Mouse (Mus musculus) kidney, adult 2 months (tissue): ENCODE measurements around the gene Spint2.

Experiments used
- CTCF ChIP-seq: fragments of 200-500 bp; conservative IDR thresholded peaks from 2 replicates; pipeline ENCODE4 v1.5.1; 2011; ENCODE audit warnings: low read depth, mild to moderate bottlenecking, control low read depth, low read length, moderate library complexity, mixed read lengths; ENCODE audit not compliant: insufficient read depth, insufficient read length
- POLR2A ChIP-seq: fragments of 200-500 bp; IDR thresholded peaks from one replicate; pipeline ENCODE4 v1.6.1; 2011; ENCODE audit warnings: low read depth, low read length, control low read depth

- TF ChIP-seq CTCF = no peak
- no peak for TF ChIP-seq POLR2A
Measured at GRCm38 (mm10) chr7:29232247-29233013, 49.3 kb downstream of the Spint2 start, which contains the start of gene Kcnk6.
